ENCODE assay signal across 32 mouse cellular contexts in genomic region chr17:82513816-82514215, GRCm38 (mm10).
"Had no signal": no experiment of that assay in that cellular context is flagged by ENCODE, and none has a peak within 500 bp of the region (broad histone marks: within the 10 kb centered on the region; RNA-seq: fewer than 3 reads in every experiment).

No protein-coding gene starts in this region.

- H3K27me3 ChIP-seq: limb, embryonic 12.5 days; limb, embryonic 13.5 days; limb, embryonic 15.5 days; liver, embryonic 12.5 days; liver, embryonic 13.5 days; liver, embryonic 15.5 days; lung, embryonic 15.5 days; megakaryocyte, embryonic 14.5 days; midbrain, embryonic 12.5 days; midbrain, embryonic 13.5 days; midbrain, embryonic 15.5 days; neural tube, embryonic 12.5 days had no signal

- H3K4me2 ChIP-seq: limb, embryonic 12.5 days; limb, embryonic 13.5 days; limb, embryonic 15.5 days; liver, embryonic 11.5 days; liver, embryonic 12.5 days; liver, embryonic 13.5 days; liver, embryonic 15.5 days; lung, embryonic 14.5 days; lung, embryonic 15.5 days; midbrain, embryonic 11.5 days; midbrain, embryonic 12.5 days; midbrain, embryonic 13.5 days; midbrain, embryonic 15.5 days; neural tube, embryonic 12.5 days had no signal

- H3K4me1 ChIP-seq: limb, embryonic 10.5 days; limb, embryonic 12.5 days; limb, embryonic 13.5 days; limb, embryonic 15.5 days; liver, embryonic 12.5 days; liver, embryonic 13.5 days; liver, embryonic 15.5 days; lung, embryonic 15.5 days; megakaryocyte, embryonic 14.5 days; midbrain, embryonic 10.5 days; midbrain, embryonic 12.5 days; midbrain, embryonic 13.5 days; midbrain, embryonic 15.5 days; neural tube, embryonic 12.5 days had no signal

- ATAC-seq: liver, embryonic 12.5 days; liver, postnatal 0 days; lung, postnatal 0 days; midbrain, embryonic 13.5 days; midbrain, embryonic 15.5 days; midbrain, embryonic 16.5 days had no signal

- H3K4me3 ChIP-seq: limb, embryonic 10.5 days; limb, embryonic 12.5 days; limb, embryonic 13.5 days; limb, embryonic 15.5 days; liver, embryonic 12.5 days; liver, embryonic 13.5 days; liver, embryonic 15.5 days; lung, embryonic 15.5 days; megakaryocyte, embryonic 14.5 days; midbrain, embryonic 10.5 days; midbrain, embryonic 12.5 days; midbrain, embryonic 13.5 days; midbrain, embryonic 15.5 days; myocyte; neural tube, embryonic 12.5 days had no signal

- H3K36me3 ChIP-seq: limb, embryonic 10.5 days; limb, embryonic 12.5 days; limb, embryonic 13.5 days; limb, embryonic 15.5 days; liver, embryonic 12.5 days; liver, embryonic 13.5 days; liver, embryonic 15.5 days; lung, embryonic 15.5 days; midbrain, embryonic 10.5 days; midbrain, embryonic 12.5 days; midbrain, embryonic 13.5 days; midbrain, embryonic 15.5 days; neural tube, embryonic 12.5 days had no signal

- H3K27ac ChIP-seq: limb, embryonic 10.5 days; limb, embryonic 12.5 days; limb, embryonic 13.5 days; limb, embryonic 15.5 days; liver, embryonic 12.5 days; liver, embryonic 13.5 days; liver, embryonic 14.5 days; liver, embryonic 15.5 days; lung, embryonic 15.5 days; macrophage; midbrain, embryonic 10.5 days; midbrain, embryonic 12.5 days; midbrain, embryonic 13.5 days; midbrain, embryonic 15.5 days; neural tube, embryonic 12.5 days had no signal

- H3K9ac ChIP-seq: limb, embryonic 12.5 days; limb, embryonic 13.5 days; limb, embryonic 15.5 days; liver, embryonic 12.5 days; liver, embryonic 13.5 days; liver, embryonic 14.5 days; liver, embryonic 15.5 days; liver, postnatal 0 days; lung, embryonic 14.5 days; lung, embryonic 15.5 days; midbrain, embryonic 12.5 days; midbrain, embryonic 13.5 days; midbrain, embryonic 15.5 days; neural tube, embryonic 12.5 days had no signal

- H3K9me3 ChIP-seq: limb, embryonic 10.5 days; limb, embryonic 12.5 days; limb, embryonic 13.5 days; limb, embryonic 15.5 days; liver, embryonic 12.5 days; liver, embryonic 13.5 days; liver, embryonic 15.5 days; lung, embryonic 15.5 days; megakaryocyte, embryonic 14.5 days; midbrain, embryonic 10.5 days; midbrain, embryonic 12.5 days; midbrain, embryonic 13.5 days; midbrain, embryonic 15.5 days; neural tube, embryonic 12.5 days had no signal

- DNase-seq: left cerebral cortex, postnatal 4 days; liver; liver, embryonic 13.5 days; liver, postnatal 0 days; lung, adult 18-20 months; lung, adult 2 months; lung, embryonic 14.5 days; lung, postnatal 10 days; lung, postnatal 14 days; lung, postnatal 36 days; lung, postnatal 4 days; midbrain, embryonic 14.5 days had no signal
